8 mouse cellular contexts compared by ENCODE assay signal in genomic region chr10:89873146-89873950, GRCm38 (mm10). TPM values are rescaled to one million over a fixed set of nuclear protein-coding genes. Genes with fewer than 3 reads are reported as not detected.
DNase-seq lines count a peak whose midpoint lies in the region; ATAC-seq and TF ChIP-seq lines count a peak whose summit lies in the region.

Gene Anks1b (plus strand): TSS chr10:89873509.

- no peak for DNase-seq in kidney, adult 2 months
- DNase-seq in kidney, adult 8-10 months, result no peak
- DNase-seq in heart, adult 2 months, result peak; percentile 14 to 31
- peak; percentile 33 for DNase-seq in kidney, postnatal 0 days (ENCODE audit: low spot score)
- DNase-seq in limb, embryonic 14.5 days (ENCODE audit: low spot score), result peak; percentile 2
- DNase-seq in thymus, postnatal 0 days (ENCODE audit: low spot score), result peak; percentile 27

- WGBS in kidney, adult 2 months, result 1% methylated on average over 48 of the region's 48 CpGs
- WGBS in heart, adult 2 months, result 1% methylated on average over 47 of the region's 48 CpGs
- under 1% methylated on average over 47 of the region's 48 CpGs for WGBS in kidney, postnatal 0 days
- whole genome bisulfite sequencing in limb, embryonic 14.5 days, result 0% methylated on average over 33 of the region's 48 CpGs

- no peak for TF ChIP-seq CTCF in kidney, adult 2 months (conservative IDR thresholded peaks at IDR 0.05; ENCODE audit: insufficient read depth, insufficient read length, low read depth, low read length)
- TF ChIP-seq CTCF in heart, adult 2 months (IDR thresholded peaks at IDR 0.05), result no peak
- TF ChIP-seq CTCF in kidney, postnatal 0 days (IDR thresholded peaks at IDR 0.05; ENCODE audit: low read depth), result no peak

- no peaks in the 10 kb centered on the region for H3K36me3 ChIP-seq in kidney, adult 2 months (ENCODE audit: control insufficient read depth, insufficient read depth, low read length)
- no peaks in the 10 kb centered on the region for H3K36me3 ChIP-seq in heart, adult 2 months (ENCODE audit: control insufficient read depth, insufficient read depth, low read length)
- H3K36me3 ChIP-seq in kidney, postnatal 0 days (ENCODE audit: insufficient read depth, low read length), result no peaks in the 10 kb centered on the region
- no peaks in the 10 kb centered on the region for H3K36me3 ChIP-seq in limb, embryonic 14.5 days (ENCODE audit: control insufficient read depth, insufficient read depth, low read length)
- H3K36me3 ChIP-seq in myocyte (ENCODE audit: control insufficient read depth, insufficient read depth), result no peaks in the 10 kb centered on the region

- H3K79me2 ChIP-seq in heart, adult 2 months (replicated peaks; ENCODE audit: control insufficient read depth, insufficient read depth, low read length), result no peaks in the 10 kb centered on the region
- H3K79me2 ChIP-seq in myocyte (ENCODE audit: control insufficient read depth, insufficient read depth), result no peaks in the 10 kb centered on the region

- H3K9ac ChIP-seq in heart, adult 2 months (ENCODE audit: low read depth, low read length), result 0 out of 2 replicates have a peak within 1 kb of the TSS, but pooled peaks have one; percentile 9
- H3K9ac ChIP-seq in kidney, postnatal 0 days (ENCODE audit: low read depth, low read length), result peak within 1 kb of the TSS; percentile 31; the same call in 1 of the 2 replicates
- H3K9ac ChIP-seq in limb, embryonic 14.5 days (ENCODE audit: low read depth, low read length, severe bottlenecking), result peak within 1 kb of the TSS; percentile 59

- H3K4me2 ChIP-seq in kidney, postnatal 0 days (ENCODE audit: low read length), result peak within 1 kb of the TSS; percentile 93
- peak within 1 kb of the TSS; percentile 93 for H3K4me2 ChIP-seq in limb, embryonic 14.5 days (replicated peaks; ENCODE audit: low read depth, low read length, severe bottlenecking)
- H3K4me2 ChIP-seq in myocyte (ENCODE audit: low read depth), result peak within 1 kb of the TSS; percentile 78

- H3K9me3 ChIP-seq in kidney, postnatal 0 days (replicated peaks; ENCODE audit: low read length), result no peaks in the 10 kb centered on the region
- H3K9me3 ChIP-seq in limb, embryonic 14.5 days (ENCODE audit: control insufficient read depth, low read length), result no peaks in the 10 kb centered on the region

- H3K4me1 ChIP-seq in kidney, adult 2 months (ENCODE audit: control insufficient read depth, insufficient read depth, low read length), result no peaks in the 10 kb centered on the region
- H3K4me1 ChIP-seq in heart, adult 2 months (ENCODE audit: control insufficient read depth, insufficient read depth, low read length), result no peaks in the 10 kb centered on the region; the same call in 1 of the 2 replicates
- H3K4me1 ChIP-seq in kidney, postnatal 0 days (replicated peaks; ENCODE audit: insufficient read depth, low read length), result peaks cover 7% of the 10 kb centered on the region; the same call in 1 of the 2 replicates
- H3K4me1 ChIP-seq in limb, embryonic 14.5 days (ENCODE audit: control insufficient read depth, insufficient read depth, low read length), result no peaks in the 10 kb centered on the region

- no peak within 1 kb of the TSS for H3ac ChIP-seq in myocyte (ENCODE audit: control insufficient read depth, insufficient read length)

- H3K4me3 ChIP-seq in kidney, adult 2 months (ENCODE audit: insufficient read depth, low read depth, low read length), result peak within 1 kb of the TSS; percentile 49
- H3K4me3 ChIP-seq in heart, adult 2 months, result peak within 1 kb of the TSS; percentile 36
- peak within 1 kb of the TSS; percentile 52 for H3K4me3 ChIP-seq in kidney, postnatal 0 days (replicated peaks; ENCODE audit: low read depth, low read length)
- H3K4me3 ChIP-seq in limb, embryonic 14.5 days (replicated peaks; ENCODE audit: low read length), result peak within 1 kb of the TSS; percentile 63
- peak within 1 kb of the TSS; percentile 12 for H3K4me3 ChIP-seq in myocyte

- no peak for TF ChIP-seq POLR2A in kidney, adult 2 months (IDR thresholded peaks at IDR 0.05; ENCODE audit: low read depth, low read length)
- TF ChIP-seq POLR2A in heart, adult 2 months (IDR thresholded peaks at IDR 0.05; ENCODE audit: insufficient read depth, low read depth, low read length), result no peak
- no peak for TF ChIP-seq POLR2A in limb, embryonic 14.5 days (IDR thresholded peaks at IDR 0.05; ENCODE audit: borderline replicate concordance, extremely low read depth, insufficient read depth, insufficient read length)
- no peak for TF ChIP-seq POLR2A in myocyte (IDR thresholded peaks at IDR 0.05; ENCODE audit: insufficient read length, low read depth)

- ATAC-seq in common myeloid progenitor, adult 5-6 weeks (replicated peaks; ENCODE audit: low read depth, poor library complexity, severe bottlenecking), result peak; percentile 48; the same call in 1 of the 2 replicates
- peak; percentile 77 for ATAC-seq in kidney, postnatal 0 days (replicated peaks; ENCODE audit: low FRiP score, low read depth)
- ATAC-seq in limb, embryonic 14.5 days (ENCODE audit: low FRiP score, low read depth), result peak; percentile 62

- TF ChIP-seq EP300 in heart, adult 2 months (IDR thresholded peaks at IDR 0.05; ENCODE audit: insufficient read depth, low read depth, low read length), result no peak

- H3K27ac ChIP-seq in kidney, adult 2 months (ENCODE audit: insufficient read depth, low read depth, low read length), result no peak within 1 kb of the TSS
- no peak within 1 kb of the TSS for H3K27ac ChIP-seq in heart, adult 2 months
- H3K27ac ChIP-seq in kidney, postnatal 0 days, result no peak within 1 kb of the TSS
- 0 out of 2 replicates have a peak within 1 kb of the TSS, but pooled peaks have one; percentile 38 for H3K27ac ChIP-seq in limb, embryonic 14.5 days (replicated peaks; ENCODE audit: low read depth, low read length)

- H3K27me3 ChIP-seq in kidney, adult 2 months (replicated peaks; ENCODE audit: control insufficient read depth, insufficient read depth, low read length), result no peaks in the 10 kb centered on the region; the same call in 1 of the 2 replicates
- 0 out of 2 replicates have a peak, but pooled peaks cover 3% of the 10 kb centered on the region for H3K27me3 ChIP-seq in heart, adult 2 months (ENCODE audit: control insufficient read depth, insufficient read depth, low read length)
- no peaks in the 10 kb centered on the region for H3K27me3 ChIP-seq in kidney, postnatal 0 days (ENCODE audit: insufficient read depth, low read length)
- H3K27me3 ChIP-seq in limb, embryonic 14.5 days (ENCODE audit: control insufficient read depth, insufficient read depth, low read length), result peaks cover 5% of the 10 kb centered on the region; the same call in 1 of the 2 replicates
- H3K27me3 ChIP-seq in myocyte (ENCODE audit: control insufficient read depth, insufficient read depth, insufficient read length), result no peaks in the 10 kb centered on the region

- intact Hi-C loops in heart, adult 2 months (cut with DNase I), result no loop called here

TF ChIP-seq in myocyte, 11 proteins besides CTCF, POLR2A, EP300 and RAD21:
- TF ChIP-seq CEBPB (IDR thresholded peaks at IDR 0.05; ENCODE audit: insufficient read depth, poor library complexity, severe bottlenecking), result no peak
- TF ChIP-seq POLR2AphosphoS2 (IDR thresholded peaks at IDR 0.05; ENCODE audit: insufficient read length, low read depth), result no peak
- no peak for TF ChIP-seq MAX (IDR thresholded peaks at IDR 0.05; ENCODE audit: low read depth)
- no peak for TF ChIP-seq MYOG (IDR thresholded peaks at IDR 0.05; ENCODE audit: control insufficient read depth in 1 of 3, insufficient read depth in 1 of 3, insufficient read length in 2 of 3, low read depth in 2 of 3)
- no peak for TF ChIP-seq REST (IDR thresholded peaks at IDR 0.05; ENCODE audit: insufficient read depth, insufficient read length)
- TF ChIP-seq E2F4 (IDR thresholded peaks at IDR 0.05; ENCODE audit: insufficient read depth), result no peak
- TF ChIP-seq USF1 (IDR thresholded peaks at IDR 0.05; ENCODE audit: low read depth), result no peak

RNA-seq across cellular contexts. Expression of gene Anks1b, which starts in this region (rescaled TPM):
- 0.69 and 1.3 TPM in 2 replicates for polyA plus RNA-seq in kidney, adult 2 months (2012; rRNA removed)
- not detected in 2 replicates for total RNA-seq in common myeloid progenitor, adult 5-6 weeks (2017)
- total RNA-seq in heart, adult 2 months (2021), result under 1 TPM; 0.16 to 0.52 TPM
- 0.12 and 0.80 TPM in 2 replicates for polyA plus RNA-seq in heart, adult 2 months (2012; rRNA removed)
- polyA plus RNA-seq in kidney, postnatal 0 days (2015; fragmentation: Nextera tagmentation; extraction: Ambion mirVana), result 2.4 and 3.1 TPM in 2 replicates
- 4.3 and 4.5 TPM in 2 replicates for polyA plus RNA-seq in limb, embryonic 14.5 days (2012; rRNA removed)
- 2.6 and 4.3 TPM in 2 replicates for polyA plus RNA-seq in limb, embryonic 14.5 days (2014; fragmentation: Nextera tagmentation; extraction: Ambion mirVana)
- polyA plus RNA-seq in myocyte (2012; fragmentation: generic; extraction: Trizol), result 0.13 TPM
- 0.09 and 0.18 TPM in 2 replicates for polyA plus RNA-seq in thymus, postnatal 0 days (2015; fragmentation: Nextera tagmentation; extraction: Ambion mirVana)

Comparison
In these comparisons a context has a peak if more than half of its experiments do, and no peak if none do; other contexts are left out.
1. DNase-seq: peak in kidney, postnatal 0 days (single experiment) and limb, embryonic 14.5 days (single experiment); none in kidney, adult 2 months (single experiment) and kidney, adult 8-10 months (0 of 2).
2. Peak in ATAC-seq in common myeloid progenitor, adult 5-6 weeks; RNA of the gene not detected or under 1 TPM.
3. Peak in DNase-seq, H3K4me3 ChIP-seq and H3K9ac ChIP-seq in heart, adult 2 months; RNA of the gene not detected or under 1 TPM.
4. Peak in DNase-seq in thymus, postnatal 0 days; RNA of the gene not detected or under 1 TPM.
5. H3K4me3 ChIP-seq: peak in every context shown above with its lines; median percentile 63 in limb, embryonic 14.5 days; 52 in kidney, postnatal 0 days; 49 in kidney, adult 2 months; 36 in heart, adult 2 months; 12 in myocyte.
6. H3K9ac ChIP-seq: peak in every context shown above with its lines; median percentile 59 in limb, embryonic 14.5 days; 31 in kidney, postnatal 0 days; 9 in heart, adult 2 months.
7. Peak in every context shown above with its lines, with median percentiles within 50 percentile points of each other: ATAC-seq and H3K4me2 ChIP-seq.